Mouse (Mus musculus) lung, postnatal 0 days (tissue): ENCODE measurements around the gene Sart3.

ENCODE experiments used
- CTCF ChIP-seq: IDR thresholded peaks from 2 replicates; pipeline ENCODE4 v1.5.1; 2016; ENCODE audit warnings: antibody characterized with exemption, mild to moderate bottlenecking
- EP300 ChIP-seq: IDR thresholded peaks from 2 replicates; pipeline ENCODE4 v1.6.1; 2016; ENCODE audit warnings: antibody characterized with exemption, mild to moderate bottlenecking, control low read depth

GRCm38 (mm10) chr5:113781254-113781653, 8.9 kb upstream of the Sart3 start:
- TF ChIP-seq CTCF: no peak
- no peak for TF ChIP-seq EP300
